Mouse (Mus musculus) olfactory bulb, adult 2 months (tissue): ENCODE results near the gene Bag2.
A peak's percentile ranks its signal among the peaks of the same experiment; 100 is the strongest.

Source experiments
- CTCF ChIP-seq: fragments of 200-500 bp; IDR thresholded peaks from 2 replicates; pipeline ENCODE4 v1.5.1; 2012; ENCODE audit warnings: low read depth, mild to moderate bottlenecking, low read length, moderate library complexity; ENCODE audit not compliant: insufficient read depth
- POLR2A ChIP-seq: fragments of 200-500 bp; IDR thresholded peaks from 2 replicates; pipeline ENCODE4 v1.6.1; 2012; ENCODE audit warnings: mild to moderate bottlenecking, low read depth, low read length, moderate library complexity; ENCODE audit not compliant: insufficient read depth

- TF ChIP-seq POLR2A (no peak), CTCF (peak; percentile 27; the same call in 1 of the 2 replicates)
Measured at GRCm38 (mm10) chr1:33739302-33739701, 18.3 kb downstream of the Bag2 start.
